Mouse (Mus musculus): ENCODE data around the gene Gm9918.

The Gm9918 gene

GRCm38 (mm10) chr15:102244306-102245191 is 25.8 kb upstream of the Gm9918 start:
- in situ Hi-C loops (cut with MboI): no loop called here

GRCm38 (mm10) chr15:102245461-102245881 is 24.9 kb upstream of the Gm9918 start:
- in situ Hi-C loops (cut with MboI): no loop called here

DNA sequence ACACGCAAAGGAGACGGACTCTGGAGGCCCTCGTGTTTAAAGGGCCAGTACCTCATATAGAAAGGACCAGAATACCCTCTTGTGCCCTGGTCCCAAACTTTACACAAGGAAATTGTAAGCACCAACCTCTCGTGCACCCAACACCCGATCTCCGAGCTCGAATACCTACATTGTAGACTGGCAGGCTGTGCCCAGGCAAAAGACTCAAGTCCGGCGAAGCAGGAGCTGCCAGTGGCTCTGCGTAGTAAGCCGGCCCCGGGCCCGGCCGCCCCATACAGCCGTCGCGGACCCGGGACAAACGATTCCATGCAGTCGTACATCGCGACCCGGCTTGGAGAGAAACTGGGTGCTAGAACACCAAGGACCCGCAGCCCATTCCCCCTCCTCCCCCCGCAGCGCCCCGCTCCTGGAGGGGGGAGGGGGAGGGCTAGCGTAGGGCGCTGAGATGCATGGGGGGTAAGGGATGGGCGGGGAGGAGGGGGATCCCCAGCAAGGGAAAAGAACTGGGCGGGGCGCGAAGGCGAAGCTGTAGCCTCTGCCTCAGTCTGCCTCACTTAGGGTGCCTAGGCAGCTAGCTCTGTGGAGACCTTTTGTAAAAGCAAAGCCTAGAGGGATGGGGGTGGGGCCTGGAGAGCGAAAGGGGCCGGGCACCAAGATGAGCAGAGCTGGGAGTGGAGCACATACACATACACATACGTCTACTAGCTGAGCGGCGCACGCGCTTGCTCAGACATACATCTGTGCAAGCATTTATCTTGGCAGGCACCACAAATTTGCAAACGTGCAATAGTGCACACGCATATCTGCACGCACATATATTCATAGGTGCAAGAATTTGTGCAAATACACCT is 24.2 kb upstream of the Gm9918 start:
- in situ Hi-C loops (cut with MboI): no loop called here

DNA sequence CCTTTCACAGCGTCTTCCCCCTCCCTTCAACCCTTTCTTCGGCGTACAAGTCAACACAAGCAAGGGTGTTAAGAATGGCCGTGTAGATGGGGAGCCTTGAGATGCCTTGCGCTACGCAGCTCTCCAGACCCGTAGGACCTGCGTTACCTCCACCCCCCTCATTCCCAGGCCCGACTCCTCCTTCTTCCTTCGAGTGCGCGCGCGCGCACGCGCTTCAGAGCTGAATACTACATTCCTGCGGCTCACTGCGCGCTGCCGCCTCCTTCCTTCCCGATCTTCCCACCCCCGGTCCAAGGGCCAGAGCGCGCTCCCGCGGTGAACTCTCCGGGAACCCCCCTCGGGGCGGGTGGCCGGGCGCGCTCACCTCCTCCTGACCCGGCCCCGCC is 23.5 kb upstream of the Gm9918 start:
- in situ Hi-C loops (cut with MboI): no loop called here

DNA sequence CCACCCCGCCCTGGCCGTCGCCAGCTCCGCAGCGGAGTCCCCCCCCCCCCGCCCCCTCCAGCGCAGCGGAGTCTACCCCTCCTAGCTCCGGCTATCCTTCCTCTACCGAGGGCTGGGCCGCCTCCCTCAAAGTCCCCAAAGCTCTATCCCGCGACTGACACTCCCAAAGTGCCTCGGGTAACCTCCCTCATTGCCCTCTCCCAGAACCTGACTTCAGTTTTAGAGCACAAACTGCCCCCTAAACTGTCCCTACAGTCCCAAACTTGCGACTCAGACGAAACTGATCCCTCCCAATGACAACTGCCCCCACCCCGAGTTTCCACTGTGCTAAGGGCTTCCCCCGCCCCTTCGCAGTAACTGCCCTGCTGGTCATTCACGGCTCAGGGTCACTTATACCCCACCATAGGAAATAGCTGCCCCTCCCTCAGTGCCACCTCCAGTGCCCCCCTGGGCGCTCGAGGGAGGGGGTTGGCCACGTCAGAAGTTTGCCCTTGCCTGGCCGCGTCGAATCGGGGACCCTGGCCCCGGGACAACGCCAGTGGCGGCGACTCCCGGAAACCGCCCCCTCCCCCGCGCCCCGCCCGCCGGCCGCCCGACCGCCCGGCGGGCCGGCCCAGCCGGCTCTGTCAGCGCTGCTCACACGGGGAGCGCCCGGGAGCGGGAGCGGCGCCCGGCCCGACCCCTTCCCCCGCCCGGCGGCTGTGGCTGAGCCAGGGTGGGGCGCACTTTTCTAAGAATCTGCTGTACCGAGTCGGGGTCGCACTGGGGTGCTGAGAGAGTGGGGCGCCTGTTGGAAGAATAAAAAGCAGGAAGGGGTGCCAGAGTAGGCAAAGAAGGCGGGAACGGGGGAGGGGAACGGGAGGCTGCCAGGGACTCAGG is 22.9 kb upstream of the Gm9918 start:
- in situ Hi-C loops (cut with MboI): no loop called here

GRCm38 (mm10) chr15:102248131-102248811 is 22.1 kb upstream of the Gm9918 start:
- in situ Hi-C loops (cut with MboI): no loop called here

DNA sequence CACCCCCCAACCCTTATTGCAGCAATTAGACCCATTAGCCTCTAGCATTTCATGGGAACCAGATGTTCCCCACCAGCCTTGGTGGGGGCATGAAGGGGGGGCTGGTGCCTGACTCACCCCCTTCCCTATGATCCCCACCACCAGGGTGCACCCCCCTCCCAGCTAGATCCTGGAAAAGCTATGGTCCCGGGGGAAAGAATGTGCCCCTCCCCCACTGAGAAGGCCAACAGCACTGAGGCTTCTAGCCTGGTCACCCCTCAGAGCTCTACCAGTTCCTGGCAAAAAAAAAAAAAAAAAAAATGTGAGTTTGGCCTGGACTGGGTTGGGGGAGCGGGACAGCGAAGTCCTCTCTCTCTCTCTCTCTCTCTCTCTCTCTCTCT is 21.6 kb upstream of the Gm9918 start:
- in situ Hi-C loops (cut with MboI): no loop called here

DNA sequence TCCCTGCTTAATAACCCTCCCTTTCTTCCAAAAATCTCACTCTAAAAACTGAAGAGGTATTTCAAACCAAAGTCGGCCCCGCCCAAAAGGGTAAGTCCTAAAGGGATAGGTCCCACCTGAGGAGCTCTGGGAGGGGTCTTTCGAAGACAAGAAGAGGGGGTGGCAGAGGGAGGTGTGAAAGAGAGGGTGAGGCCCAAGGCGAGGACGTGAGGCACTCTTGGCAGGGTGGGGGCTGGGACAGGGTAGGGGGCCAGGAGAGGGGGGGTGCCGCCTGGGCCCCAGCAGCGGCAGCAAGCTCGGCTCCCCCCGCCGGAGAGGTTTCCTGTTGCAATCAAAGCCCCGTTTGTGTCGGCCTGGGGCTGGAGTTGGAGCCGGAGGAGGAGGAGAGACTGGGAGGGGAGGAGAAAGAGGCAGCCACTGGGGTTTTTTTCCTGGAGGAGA is 21.1 kb upstream of the Gm9918 start:
- in situ Hi-C loops (cut with MboI): no loop called here

- in situ Hi-C loops (cut with MboI): no loop called here
These were observed 20.4 kb upstream of the Gm9918 start for GRCm38 (mm10) chr15:102249967-102250366.

DNA sequence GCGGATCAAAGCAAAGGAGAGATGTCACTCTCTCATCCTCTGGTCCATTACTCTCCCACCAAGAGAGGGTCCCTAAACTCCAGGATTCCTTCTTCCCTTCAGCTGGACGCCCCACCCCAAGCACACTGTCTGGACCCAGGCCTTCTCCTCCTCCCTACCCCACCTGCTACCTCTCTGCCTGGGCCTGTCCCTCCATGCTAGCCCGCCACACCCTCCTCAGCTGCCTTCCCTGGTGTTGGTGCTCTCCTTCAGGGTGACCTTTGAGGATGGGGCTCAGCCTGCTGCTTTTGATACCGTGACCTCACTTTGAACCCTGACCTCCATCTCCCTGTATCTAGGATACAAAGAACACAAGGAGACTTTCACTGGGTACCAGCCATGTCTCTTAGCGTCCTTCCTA is 19.8 kb upstream of the Gm9918 start:
- in situ Hi-C loops (cut with MboI): no loop called here

DNA sequence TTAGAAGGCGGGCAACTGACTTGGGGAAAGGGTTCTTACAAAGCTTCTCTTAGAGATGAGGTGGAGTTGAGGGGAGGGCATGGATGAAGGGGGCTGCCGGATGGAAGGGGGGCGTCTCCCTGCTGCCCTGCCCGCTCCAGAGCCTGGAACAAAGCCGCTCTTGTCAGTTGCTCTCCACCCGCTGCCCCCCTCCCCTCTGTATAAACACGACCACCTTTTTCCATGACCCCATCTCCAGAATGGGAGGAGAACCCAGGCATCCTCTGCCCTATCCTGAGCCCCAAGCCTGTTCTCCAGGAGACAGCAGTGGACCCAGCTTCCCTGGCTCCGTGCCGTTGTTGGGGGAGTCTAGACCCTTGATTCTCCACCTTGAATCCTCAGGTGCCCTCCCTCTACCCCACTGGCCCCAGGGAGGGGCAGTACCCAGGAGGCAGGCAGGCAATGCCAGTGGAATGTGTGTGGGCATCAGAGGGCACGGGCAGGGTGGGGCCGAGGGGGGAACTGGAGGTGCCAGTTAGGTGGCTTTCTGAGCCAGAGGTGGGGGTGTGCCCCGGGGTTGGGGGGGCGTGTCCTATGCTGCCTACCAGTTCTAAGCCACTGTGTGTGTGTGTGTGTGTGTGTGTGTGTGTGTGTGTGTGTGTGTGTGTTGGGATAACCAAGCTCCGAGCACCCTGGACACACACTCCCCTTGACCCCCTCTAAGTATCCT is 14.7 kb upstream of the Gm9918 start:
- in situ Hi-C loops (cut with MboI): no loop called here

DNA sequence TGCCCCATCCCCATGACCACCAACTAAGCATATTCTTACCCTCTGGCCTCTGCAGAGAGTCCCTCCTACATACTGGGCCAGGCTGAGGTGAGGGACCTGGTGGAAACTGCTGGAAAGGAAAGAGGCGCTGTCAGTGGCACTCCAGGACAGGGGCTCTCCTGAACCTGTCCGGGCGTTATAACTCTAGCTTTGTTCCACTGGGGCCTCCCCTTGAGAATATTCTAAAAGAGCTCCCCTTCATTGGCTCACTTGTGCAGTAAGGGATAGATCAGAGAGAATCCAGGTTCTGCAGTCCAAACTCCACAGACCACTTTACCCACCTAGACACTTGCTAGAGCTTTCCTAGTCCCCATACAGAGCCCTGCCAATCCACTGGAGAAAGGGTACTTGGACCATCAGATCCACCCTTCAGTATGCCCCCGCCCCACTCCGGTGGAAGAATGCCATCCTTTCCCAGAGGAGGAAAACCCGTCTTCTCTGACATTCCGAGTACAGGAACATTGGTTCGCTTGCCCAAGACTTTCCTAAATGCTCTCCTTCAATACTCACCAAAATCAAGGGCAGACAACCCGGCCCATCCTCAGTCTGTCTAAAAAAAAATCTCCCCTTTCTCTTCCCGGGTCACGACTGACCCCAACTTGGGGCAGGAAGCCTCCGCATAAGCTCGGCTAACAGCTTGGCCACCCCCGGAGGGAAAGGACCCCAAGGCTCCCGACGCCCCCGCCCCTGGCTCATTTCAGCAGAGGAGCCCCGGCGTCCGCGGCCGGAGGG is 13.7 kb upstream of the Gm9918 start:
- in situ Hi-C loops (cut with MboI): no loop called here

- in situ Hi-C loops (cut with MboI): no loop called here
These were observed 12.9 kb upstream of the Gm9918 start, which contains the start of gene Rarg for GRCm38 (mm10) chr15:102257202-102258075. Rarg (minus strand) TSS chr15:102257517.

- in situ Hi-C loops (cut with MboI): no loop called here
These were observed 12.3 kb upstream of the Gm9918 start for GRCm38 (mm10) chr15:102258076-102258470.

DNA sequence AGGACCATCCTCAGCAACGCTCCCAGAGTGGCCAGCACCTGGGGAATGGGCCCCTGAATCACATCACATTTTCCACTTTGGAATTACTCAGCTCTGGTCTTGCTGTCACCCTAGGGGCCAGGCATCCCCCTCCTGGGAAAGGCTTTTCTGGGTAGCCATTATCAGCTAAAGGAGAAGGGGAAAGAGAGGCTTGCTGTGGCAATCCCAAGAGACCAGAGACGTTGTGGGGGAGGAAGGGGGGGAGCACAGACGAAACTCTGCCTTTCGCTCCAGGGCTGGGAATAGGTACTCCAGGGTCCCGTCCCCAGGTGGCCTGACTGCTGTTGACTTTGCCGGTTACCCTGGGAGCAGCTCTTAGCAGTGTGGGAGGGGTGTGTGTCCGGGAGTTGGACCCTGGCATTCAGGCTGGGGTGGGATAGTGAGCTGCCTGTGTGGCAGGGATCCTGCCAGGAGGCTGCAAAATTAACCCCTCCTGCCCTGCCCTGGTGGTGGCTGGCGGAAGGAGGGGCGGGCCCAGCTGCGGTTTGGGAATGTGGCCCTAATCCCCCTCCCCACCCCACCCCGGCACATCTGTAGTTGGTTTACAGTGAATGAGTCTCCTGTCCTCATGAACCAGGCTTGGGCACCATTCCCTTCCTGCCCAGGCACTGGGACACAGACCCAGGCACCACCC is 11.6 kb upstream of the Gm9918 start:
- in situ Hi-C loops (cut with MboI): no loop called here

GRCm38 (mm10) chr15:102262582-102262981 is 7.8 kb upstream of the Gm9918 start:
- in situ Hi-C loops (cut with MboI): no loop called here

DNA sequence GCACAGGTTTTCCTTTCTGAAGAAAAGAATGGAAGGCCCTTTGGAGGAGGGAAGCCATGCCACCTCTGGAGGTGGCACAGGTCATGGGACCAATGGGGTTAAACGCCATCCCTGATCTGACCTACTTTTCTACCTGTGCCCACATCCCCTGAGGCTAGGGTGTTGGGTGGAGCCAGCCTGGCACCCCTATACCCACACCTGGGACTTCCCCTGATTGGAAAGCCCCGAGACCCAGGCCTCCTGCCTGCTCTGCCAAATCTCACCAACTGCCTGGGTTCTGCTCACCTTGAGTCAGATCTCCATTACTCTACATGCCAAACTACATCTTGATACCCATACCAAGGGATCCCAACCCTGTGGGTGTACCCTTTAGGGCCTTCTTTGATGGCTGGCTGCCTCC is 7.3 kb upstream of the Gm9918 start:
- in situ Hi-C loops (cut with MboI): no loop called here

DNA sequence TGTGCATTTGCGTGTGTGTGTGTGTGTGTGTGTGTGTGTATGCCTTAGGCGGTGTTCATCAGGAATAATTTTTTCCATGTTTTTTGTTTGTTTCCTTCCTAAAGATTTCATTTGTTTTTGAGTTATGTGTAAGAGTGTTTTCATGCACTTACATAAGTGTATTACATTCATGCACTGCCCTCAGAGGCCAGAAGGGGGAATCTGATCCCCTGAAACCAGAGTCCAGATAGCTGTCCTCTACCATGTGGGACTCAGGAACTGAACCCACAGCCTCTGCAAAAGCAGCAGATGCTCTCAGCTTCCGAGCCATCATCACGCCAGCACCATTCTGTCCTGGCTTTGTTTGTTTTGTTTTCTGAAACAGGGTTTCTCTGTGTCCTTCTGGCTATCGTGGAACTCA is 4.8 kb upstream of the Gm9918 start:
- in situ Hi-C loops (cut with MboI): no loop called here
